Mouse (Mus musculus) naive thymus-derived CD4-positive, alpha-beta T cell, adult 5 months (primary cell): ENCODE data around the gene Armc8. TPM values are rescaled to one million over a fixed set of nuclear protein-coding genes. Genes with fewer than 3 reads are reported as not detected.

Experiments
- polyA plus RNA-seq: library from polyadenylated mRNA; unstranded; fragments of 100-300 nt; shearing (Covaris generic); gene quantifications from one replicate; pipeline ENCODE4 v1.2.1, GENCODE M21; 2017

The Armc8 gene
- 40.0 TPM for polyA plus RNA-seq

GRCm38 (mm10) chr9:99568347-99569070 lies at the start of gene Armc8:
Gene Armc8, minus strand, starts transcription at chr9:99568899.

GRCm38 (mm10) chr9:99612202-99612601 lies 43.5 kb upstream of the Armc8 start, which contains the start of gene A4gnt:
Gene A4gnt, plus strand, starts transcription at chr9:99612502.

GRCm38 (mm10) chr9:99575677-99576480 lies 7.2 kb upstream of the Armc8 start, which contains the start of gene Dbr1:
Gene Dbr1, plus strand, starts transcription at chr9:99575799.

GRCm38 (mm10) chr9:99451161-99451560 lies 117.5 kb downstream of the Armc8 start, which contains the start of gene Nme9:
Gene Nme9, plus strand, starts transcription at chr9:99451475.

GRCm38 (mm10) chr9:99437031-99437764 lies 131.5 kb downstream of the Armc8 start, which contains the start of gene Mras:
Gene Mras, minus strand, starts transcription at chr9:99437381.

Other genes with a start within 250 kb of the Armc8 start
- not detected for gene Esyt3, start 210.3 kb downstream of the Armc8 start, polyA plus RNA-seq
- gene Mras, start 131.5 kb downstream of the Armc8 start, polyA plus RNA-seq, result not detected
- gene Nme9, start 117.4 kb downstream of the Armc8 start, polyA plus RNA-seq, result not detected
- 59.5 TPM for gene Dbr1, start 6.9 kb upstream of the Armc8 start, polyA plus RNA-seq
- gene A4gnt, start 43.6 kb upstream of the Armc8 start, polyA plus RNA-seq, result not detected
- not detected for gene Dzip1l, start 60.6 kb upstream of the Armc8 start, polyA plus RNA-seq
- gene Cldn18, start 148.4 kb upstream of the Armc8 start, polyA plus RNA-seq, result not detected